Mouse (Mus musculus): ENCODE data around the gene Cnot11. TPM values are rescaled to one million over a fixed set of nuclear protein-coding genes. Genes with fewer than 3 reads are reported as not detected.
A peak's percentile ranks its signal among the peaks of the same experiment; 100 is the strongest.

The Cnot11 gene
- 17.5 and 18.8 TPM in 2 replicates for polyA plus RNA-seq (2011; ENCODE audit: insufficient read depth, insufficient read length, low replicate concordance, missing spikeins)

- peak within 1 kb of the TSS; percentile 98 for H3K27ac ChIP-seq (ENCODE audit: control insufficient read depth, insufficient read depth, low read depth, low read length, poor library complexity)
- H3K4me1 ChIP-seq (ENCODE audit: control insufficient read depth, insufficient read depth, low read length), result peaks cover 1% of the 10 kb centered on the region; the same call in 1 of the 2 replicates
- TF ChIP-seq CTCF (IDR thresholded peaks at IDR 0.05; ENCODE audit: control insufficient read depth, insufficient read depth, low read length), result no peak
- TF ChIP-seq POLR2A (IDR thresholded peaks at IDR 0.05; ENCODE audit: borderline replicate concordance, control insufficient read depth, low read depth, low read length), result no peak
- H3K4me3 ChIP-seq (replicated peaks; ENCODE audit: control insufficient read depth, low read depth, low read length), result peak within 1 kb of the TSS; percentile 91
- WGBS, result 61% methylated on average over 13 of the region's 13 CpGs
Measured at GRCm38 (mm10) chr1:39534831-39535230, at the start of gene Cnot11. TSS of gene Cnot11 (plus strand) at chr1:39534992.

GRCm38 (mm10) chr1:39487370-39487769 lies 47.4 kb upstream of the Cnot11 start:
- TF ChIP-seq CTCF (IDR thresholded peaks at IDR 0.05; ENCODE audit: control insufficient read depth, insufficient read depth, low read length) (no peak), POLR2A (IDR thresholded peaks at IDR 0.05; ENCODE audit: borderline replicate concordance, control insufficient read depth, low read depth, low read length) (no peak)
- Histone ChIP-seq H3K4me1 (ENCODE audit: control insufficient read depth, insufficient read depth, low read length) (peaks cover 9% of the 10 kb centered on the region), H3K27ac (ENCODE audit: control insufficient read depth, insufficient read depth, low read depth, low read length, poor library complexity) (peak overlapping the region; percentile 47; the same call in 1 of the 2 replicates), H3K4me3 (replicated peaks; ENCODE audit: control insufficient read depth, low read depth, low read length) (no peak overlapping the region)
- WGBS, result 14% methylated on average over 3 of the region's 3 CpGs

- Histone ChIP-seq H3K4me1 (ENCODE audit: control insufficient read depth, insufficient read depth, low read length) (no peaks in the 10 kb centered on the region; the same call in 1 of the 2 replicates), H3K27ac (ENCODE audit: control insufficient read depth, insufficient read depth, low read depth, low read length, poor library complexity) (peak overlapping the region; percentile 82), H3K4me3 (replicated peaks; ENCODE audit: control insufficient read depth, low read depth, low read length) (no peak overlapping the region)
- no peak for TF ChIP-seq POLR2A (IDR thresholded peaks at IDR 0.05; ENCODE audit: borderline replicate concordance, control insufficient read depth, low read depth, low read length)
- TF ChIP-seq CTCF (IDR thresholded peaks at IDR 0.05; ENCODE audit: control insufficient read depth, insufficient read depth, low read length), result no peak
- 10% methylated on average over 5 of the region's 5 CpGs for WGBS
Measured at GRCm38 (mm10) chr1:39493165-39493564, 41.6 kb upstream of the Cnot11 start.

- WGBS, result 2% methylated on average over 3 of the region's 3 CpGs
- no peaks in the 10 kb centered on the region; the same call in 1 of the 2 replicates for H3K4me1 ChIP-seq (ENCODE audit: control insufficient read depth, insufficient read depth, low read length)
- no peak for TF ChIP-seq CTCF (IDR thresholded peaks at IDR 0.05; ENCODE audit: control insufficient read depth, insufficient read depth, low read length)
- TF ChIP-seq POLR2A (IDR thresholded peaks at IDR 0.05; ENCODE audit: borderline replicate concordance, control insufficient read depth, low read depth, low read length), result no peak
- no peak overlapping the region for H3K27ac ChIP-seq (ENCODE audit: control insufficient read depth, insufficient read depth, low read depth, low read length, poor library complexity)
- no peak overlapping the region for H3K4me3 ChIP-seq (replicated peaks; ENCODE audit: control insufficient read depth, low read depth, low read length)
Measured at GRCm38 (mm10) chr1:39493664-39494063, 41.1 kb upstream of the Cnot11 start.

- Histone ChIP-seq H3K4me1 (ENCODE audit: control insufficient read depth, insufficient read depth, low read length) (peaks cover 6% of the 10 kb centered on the region; the same call in 1 of the 2 replicates), H3K27ac (ENCODE audit: control insufficient read depth, insufficient read depth, low read depth, low read length, poor library complexity) (no peak overlapping the region), H3K4me3 (replicated peaks; ENCODE audit: control insufficient read depth, low read depth, low read length) (no peak overlapping the region)
- TF ChIP-seq CTCF (IDR thresholded peaks at IDR 0.05; ENCODE audit: control insufficient read depth, insufficient read depth, low read length), result no peak
- whole genome bisulfite sequencing, result 94% methylated on average over 4 of the region's 4 CpGs
Measured at GRCm38 (mm10) chr1:39496995-39497394, 37.8 kb upstream of the Cnot11 start.

- Histone ChIP-seq H3K4me1 (ENCODE audit: control insufficient read depth, insufficient read depth, low read length) (peaks cover 7% of the 10 kb centered on the region; the same call in 1 of the 2 replicates), H3K4me3 (replicated peaks; ENCODE audit: control insufficient read depth, low read depth, low read length) (no peak overlapping the region), H3K27ac (ENCODE audit: control insufficient read depth, insufficient read depth, low read depth, low read length, poor library complexity) (no peak overlapping the region)
- WGBS, result 83% methylated on average over 11 of the region's 11 CpGs
- TF ChIP-seq CTCF (IDR thresholded peaks at IDR 0.05; ENCODE audit: control insufficient read depth, insufficient read depth, low read length) (peak; percentile 43; the same call in 1 of the 2 replicates), POLR2A (IDR thresholded peaks at IDR 0.05; ENCODE audit: borderline replicate concordance, control insufficient read depth, low read depth, low read length) (no peak)
Measured at GRCm38 (mm10) chr1:39497748-39498147, 37.0 kb upstream of the Cnot11 start.

- H3K4me3 ChIP-seq (replicated peaks; ENCODE audit: control insufficient read depth, low read depth, low read length), result no peak overlapping the region
- no peak overlapping the region for H3K27ac ChIP-seq (ENCODE audit: control insufficient read depth, insufficient read depth, low read depth, low read length, poor library complexity)
- WGBS, result 90% methylated on average over 2 of the region's 2 CpGs
Measured at GRCm38 (mm10) chr1:39499485-39499941, 35.3 kb upstream of the Cnot11 start.

GRCm38 (mm10) chr1:39502817-39503633 lies 31.8 kb upstream of the Cnot11 start:
- WGBS, result 30% methylated on average over 17 of the region's 17 CpGs
- H3K27ac ChIP-seq (ENCODE audit: control insufficient read depth, insufficient read depth, low read depth, low read length, poor library complexity), result peak overlapping the region; percentile 88
- no peak for TF ChIP-seq POLR2A (IDR thresholded peaks at IDR 0.05; ENCODE audit: borderline replicate concordance, control insufficient read depth, low read depth, low read length)
- no peak for TF ChIP-seq CTCF (IDR thresholded peaks at IDR 0.05; ENCODE audit: control insufficient read depth, insufficient read depth, low read length)
- peaks cover 9% of the 10 kb centered on the region; the same call in 1 of the 2 replicates for H3K4me1 ChIP-seq (ENCODE audit: control insufficient read depth, insufficient read depth, low read length)
- H3K4me3 ChIP-seq (replicated peaks; ENCODE audit: control insufficient read depth, low read depth, low read length), result peak overlapping the region; percentile 39

More at GRCm38 (mm10) chr1:39499485-39499941, 35.3 kb upstream of the Cnot11 start:
- peaks cover 9% of the 10 kb centered on the region; the same call in 1 of the 2 replicates for H3K4me1 ChIP-seq (ENCODE audit: control insufficient read depth, insufficient read depth, low read length)
- TF ChIP-seq POLR2A (IDR thresholded peaks at IDR 0.05; ENCODE audit: borderline replicate concordance, control insufficient read depth, low read depth, low read length) (no peak), CTCF (IDR thresholded peaks at IDR 0.05; ENCODE audit: control insufficient read depth, insufficient read depth, low read length) (no peak)
